Comparison of ENCODE assay signal across 25 mouse cellular contexts in the genomic region with DNA sequence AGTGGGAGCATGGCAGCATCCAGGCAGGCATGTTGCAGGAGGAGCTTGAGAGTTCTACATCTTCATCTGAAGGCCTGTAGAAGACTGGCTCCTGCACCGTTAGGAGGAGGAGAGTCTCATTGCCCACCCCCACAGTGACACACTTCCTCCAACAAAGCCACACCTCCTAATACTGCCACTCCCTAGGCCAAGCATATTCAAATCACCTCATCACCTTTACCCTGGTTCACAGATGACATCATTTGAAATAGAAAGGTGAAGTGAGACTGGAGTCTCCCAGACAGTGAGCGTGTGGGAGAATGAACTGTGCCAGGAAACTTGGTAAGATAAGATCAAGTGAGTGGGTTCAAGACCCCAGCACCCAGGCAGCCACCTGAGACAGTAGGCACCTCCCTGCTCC. TPM values are rescaled to one million over a fixed set of nuclear protein-coding genes. Genes with fewer than 3 reads are reported as not detected.
DNase-seq lines count a peak whose midpoint lies in the region; ATAC-seq and TF ChIP-seq lines count a peak whose summit lies in the region.
"Had no signal": no experiment of that assay in that cellular context is flagged by ENCODE, and none has a peak within 500 bp of the region (broad histone marks: within the 10 kb centered on the region; RNA-seq: fewer than 3 reads in every experiment).

No protein-coding gene starts in this region.

- no peak for TF ChIP-seq EP300 in stomach, postnatal 0 days (optimal IDR thresholded peaks at IDR 0.05)

- TF ChIP-seq CTCF in intestine, postnatal 0 days (IDR thresholded peaks at IDR 0.05; ENCODE audit: low read depth) = no peak
- TF ChIP-seq CTCF in stomach, postnatal 0 days (IDR thresholded peaks at IDR 0.05; ENCODE audit: low read depth) = no peak
- TF ChIP-seq CTCF in thymus, adult 2 months (IDR thresholded peaks at IDR 0.05; ENCODE audit: borderline replicate concordance, control insufficient read depth, extremely low read depth, insufficient read depth, low read length, poor library complexity) = no peak

- peak; percentile 35; the same call in 1 of the 2 replicates for ATAC-seq in intestine, postnatal 0 days
- ATAC-seq in intestine, embryonic 15.5 days = no peak
- peak; percentile 57; the same call in 1 of the 2 replicates for ATAC-seq in stomach, postnatal 0 days (ENCODE audit: low FRiP score, low TSS enrichment)
- ATAC-seq in cerebellum, adult (ENCODE audit: insufficient number of reproducible peaks, low FRiP score, low TSS enrichment) = no peak
- ATAC-seq: activated CD4-positive, CD25-positive, alpha-beta regulatory T cell, adult 4 months; forebrain, embryonic 13.5 days; forebrain, embryonic 15.5 days; forebrain, postnatal 0 days; Patski had no signal

- H3K27ac ChIP-seq in intestine, postnatal 0 days (ENCODE audit: low read depth, low read length) = no peak overlapping the region
- H3K27ac ChIP-seq in intestine, embryonic 15.5 days = no peak overlapping the region
- H3K27ac ChIP-seq in stomach, postnatal 0 days (replicated peaks) = no peak overlapping the region
- H3K27ac ChIP-seq in embryonic facial prominence, embryonic 10.5 days (replicated peaks) = no peak overlapping the region
- H3K27ac ChIP-seq in thymus, adult 2 months (ENCODE audit: control insufficient read depth, insufficient read depth, low read length) = no peak overlapping the region
- H3K27ac ChIP-seq: embryonic facial prominence, embryonic 12.5 days; forebrain, embryonic 13.5 days; forebrain, embryonic 15.5 days had no signal

- WGBS in intestine, postnatal 0 days = 63% methylated on average over 2 of the region's 2 CpGs
- 61% methylated on average over 2 of the region's 2 CpGs for WGBS in intestine, embryonic 15.5 days
- 69% methylated on average over 2 of the region's 2 CpGs for WGBS in stomach, postnatal 0 days
- WGBS in embryonic facial prominence, embryonic 10.5 days = 86% methylated on average over 2 of the region's 2 CpGs
- WGBS in thymus, adult 2 months = 78% methylated on average over 2 of the region's 2 CpGs

- no peaks in the 10 kb centered on the region for H3K36me3 ChIP-seq in intestine, postnatal 0 days (ENCODE audit: control insufficient read depth, insufficient read depth)
- no peaks in the 10 kb centered on the region for H3K36me3 ChIP-seq in intestine, embryonic 15.5 days
- no peaks in the 10 kb centered on the region for H3K36me3 ChIP-seq in stomach, postnatal 0 days (ENCODE audit: control insufficient read depth, insufficient read depth, low read length)
- H3K36me3 ChIP-seq in embryonic facial prominence, embryonic 10.5 days (replicated peaks) = no peaks in the 10 kb centered on the region
- H3K36me3 ChIP-seq in thymus, adult 2 months (ENCODE audit: control insufficient read depth, insufficient read depth, low read length) = no peaks in the 10 kb centered on the region
- H3K36me3 ChIP-seq: embryonic facial prominence, embryonic 12.5 days; forebrain, embryonic 15.5 days; G1E had no signal

- DNase-seq in ES-CJ7 (ENCODE audit: low read depth, low spot score) (peak; percentile 36), ZHBTc4 (ENCODE audit: low read depth, low spot score) (peak; percentile 56)
- DNase-seq in stomach, postnatal 0 days (ENCODE audit: low spot score) = no peak
- DNase-seq in embryonic facial prominence, embryonic 10.5 days (ENCODE audit: low spot score) = no peak
- no peak for DNase-seq in thymus, adult 2 months
- DNase-seq: adrenal gland, adult 8-10 months; adrenal gland, postnatal 14 days; adrenal gland, postnatal 36 days; cerebellum, adult 11 months; cerebellum, adult 18-20 months; cerebellum, adult 8-10 months; cerebellum, adult 9-11 months; cerebellum, postnatal 14 days; cerebellum, postnatal 36 days; embryo, embryonic 11 days; forebrain, postnatal 0 days had no signal

- no peak for TF ChIP-seq POLR2A in thymus, adult 2 months (IDR thresholded peaks at IDR 0.05; ENCODE audit: control insufficient read depth, extremely low read depth, insufficient read depth, low read length, poor library complexity)

- H3K9ac ChIP-seq in intestine, postnatal 0 days (ENCODE audit: low read depth, low read length) = no peak overlapping the region
- H3K9ac ChIP-seq in intestine, embryonic 15.5 days = no peak overlapping the region
- no peak overlapping the region for H3K9ac ChIP-seq in stomach, postnatal 0 days (ENCODE audit: low read length)
- H3K9ac ChIP-seq: embryonic facial prominence, embryonic 12.5 days; forebrain, embryonic 13.5 days; forebrain, embryonic 15.5 days; forebrain, postnatal 0 days had no signal

- no peaks in the 10 kb centered on the region for H3K27me3 ChIP-seq in intestine, postnatal 0 days (replicated peaks; ENCODE audit: control insufficient read depth, insufficient read depth, low read length)
- no peaks in the 10 kb centered on the region for H3K27me3 ChIP-seq in intestine, embryonic 15.5 days (replicated peaks)
- no peaks in the 10 kb centered on the region for H3K27me3 ChIP-seq in stomach, postnatal 0 days (ENCODE audit: control insufficient read depth, insufficient read depth, low read length)
- H3K27me3 ChIP-seq in embryonic facial prominence, embryonic 10.5 days (replicated peaks; ENCODE audit: low read depth, poor library complexity, severe bottlenecking) = no peaks in the 10 kb centered on the region
- no peaks in the 10 kb centered on the region for H3K27me3 ChIP-seq in thymus, adult 2 months (ENCODE audit: control insufficient read depth, insufficient read depth, low read length)
- H3K27me3 ChIP-seq: embryonic facial prominence, embryonic 12.5 days; forebrain, embryonic 13.5 days; forebrain, embryonic 15.5 days; Patski had no signal

- no peak overlapping the region for H3K4me2 ChIP-seq in intestine, postnatal 0 days (replicated peaks; ENCODE audit: low read depth)
- H3K4me2 ChIP-seq in intestine, embryonic 15.5 days (replicated peaks) = no peak overlapping the region
- H3K4me2 ChIP-seq in stomach, postnatal 0 days (replicated peaks; ENCODE audit: low read depth) = no peak overlapping the region
- H3K4me2 ChIP-seq: embryonic facial prominence, embryonic 12.5 days; forebrain, embryonic 13.5 days; forebrain, embryonic 15.5 days had no signal

- no peaks in the 10 kb centered on the region for H3K4me1 ChIP-seq in intestine, postnatal 0 days (replicated peaks; ENCODE audit: control insufficient read depth, insufficient read depth, low read length)
- no peaks in the 10 kb centered on the region; the same call in 1 of the 2 replicates for H3K4me1 ChIP-seq in intestine, embryonic 15.5 days (replicated peaks)
- no peaks in the 10 kb centered on the region for H3K4me1 ChIP-seq in stomach, postnatal 0 days (replicated peaks; ENCODE audit: control insufficient read depth, insufficient read depth)
- peaks cover 2% of the 10 kb centered on the region; the same call in 1 of the 2 replicates for H3K4me1 ChIP-seq in embryonic facial prominence, embryonic 10.5 days
- 0 out of 2 replicates have a peak, but pooled peaks cover 2% of the 10 kb centered on the region for H3K4me1 ChIP-seq in thymus, adult 2 months (replicated peaks; ENCODE audit: control insufficient read depth, insufficient read depth, low read length)
- H3K4me1 ChIP-seq: embryonic facial prominence, embryonic 12.5 days had no signal

- H3K9me3 ChIP-seq in intestine, postnatal 0 days (ENCODE audit: control insufficient read depth) = 0 out of 2 replicates have a peak, but pooled peaks cover 5% of the 10 kb centered on the region
- no peaks in the 10 kb centered on the region for H3K9me3 ChIP-seq in intestine, embryonic 15.5 days
- peaks cover 6% of the 10 kb centered on the region; the same call in 1 of the 2 replicates for H3K9me3 ChIP-seq in stomach, postnatal 0 days (ENCODE audit: control insufficient read depth, low read length)
- peaks cover 4% of the 10 kb centered on the region; the same call in 1 of the 2 replicates for H3K9me3 ChIP-seq in embryonic facial prominence, embryonic 10.5 days
- H3K9me3 ChIP-seq: embryonic facial prominence, embryonic 12.5 days; forebrain, embryonic 13.5 days; forebrain, embryonic 15.5 days had no signal

- H3K4me3 ChIP-seq in intestine, postnatal 0 days (ENCODE audit: low read depth, low read length) = no peak overlapping the region
- no peak overlapping the region for H3K4me3 ChIP-seq in intestine, embryonic 15.5 days (replicated peaks)
- H3K4me3 ChIP-seq in stomach, postnatal 0 days (ENCODE audit: low read depth, low read length) = no peak overlapping the region
- H3K4me3 ChIP-seq in embryonic facial prominence, embryonic 10.5 days = no peak overlapping the region
- H3K4me3 ChIP-seq in thymus, adult 2 months (ENCODE audit: control insufficient read depth, insufficient read depth, low read length) = no peak overlapping the region
- H3K4me3 ChIP-seq: embryonic facial prominence, embryonic 12.5 days; forebrain, embryonic 13.5 days; forebrain, embryonic 15.5 days had no signal

RNA-seq across cellular contexts. Expression of gene Bace1, which starts 4.9 kb away (rescaled TPM):
- 10.1 and 10.7 TPM in 2 replicates for polyA plus RNA-seq in intestine, postnatal 0 days (2015; fragmentation: Nextera tagmentation; extraction: Ambion mirVana)
- 20.8 and 22.5 TPM in 2 replicates for polyA plus RNA-seq in intestine, embryonic 15.5 days (2015; fragmentation: Nextera tagmentation; extraction: Ambion mirVana)
- 12.8 and 13.3 TPM in 2 replicates for polyA plus RNA-seq in stomach, postnatal 0 days (2015; fragmentation: Nextera tagmentation; extraction: Ambion mirVana)
- polyA plus RNA-seq in embryonic facial prominence, embryonic 10.5 days (2016; fragmentation: Nextera tagmentation; extraction: Ambion mirVana) = 22.4 and 22.6 TPM in 2 replicates
- 7.7 and 10.1 TPM in 2 replicates for polyA plus RNA-seq in thymus, adult 2 months (2012; rRNA removed)

RNA-seq across cellular contexts. Expression of gene Cep164, which starts 5.0 kb away (rescaled TPM):
- 12.4 and 15.5 TPM in 2 replicates for polyA plus RNA-seq in intestine, postnatal 0 days (2015; fragmentation: Nextera tagmentation; extraction: Ambion mirVana)
- 21.1 and 24.9 TPM in 2 replicates for polyA plus RNA-seq in intestine, embryonic 15.5 days (2015; fragmentation: Nextera tagmentation; extraction: Ambion mirVana)
- polyA plus RNA-seq in stomach, postnatal 0 days (2015; fragmentation: Nextera tagmentation; extraction: Ambion mirVana) = 12.9 TPM in 2 replicates
- polyA plus RNA-seq in embryonic facial prominence, embryonic 10.5 days (2016; fragmentation: Nextera tagmentation; extraction: Ambion mirVana) = 22.8 and 24.4 TPM in 2 replicates
- 32.0 and 35.9 TPM in 2 replicates for polyA plus RNA-seq in thymus, adult 2 months (2012; rRNA removed)

Comparison
In these comparisons a context has a peak if more than half of its experiments do, and no peak if none do; other contexts are left out.
1. ATAC-seq: peak in intestine, postnatal 0 days (single experiment) and stomach, postnatal 0 days (single experiment); none in intestine, embryonic 15.5 days (single experiment) and cerebellum, adult (single experiment).
2. DNase-seq: peak in ES-CJ7 (single experiment) and ZHBTc4 (single experiment); none in stomach, postnatal 0 days (single experiment), embryonic facial prominence, embryonic 10.5 days (single experiment) and thymus, adult 2 months (single experiment).